Mouse (Mus musculus): ENCODE measurements at regions not wholly inside any gene's neighbourhood (a gene's known extent, or its start where the extent isn't known, plus 50 kb on each side); places are given as distances from the start of the nearest gene placed in this dataset.

DNA sequence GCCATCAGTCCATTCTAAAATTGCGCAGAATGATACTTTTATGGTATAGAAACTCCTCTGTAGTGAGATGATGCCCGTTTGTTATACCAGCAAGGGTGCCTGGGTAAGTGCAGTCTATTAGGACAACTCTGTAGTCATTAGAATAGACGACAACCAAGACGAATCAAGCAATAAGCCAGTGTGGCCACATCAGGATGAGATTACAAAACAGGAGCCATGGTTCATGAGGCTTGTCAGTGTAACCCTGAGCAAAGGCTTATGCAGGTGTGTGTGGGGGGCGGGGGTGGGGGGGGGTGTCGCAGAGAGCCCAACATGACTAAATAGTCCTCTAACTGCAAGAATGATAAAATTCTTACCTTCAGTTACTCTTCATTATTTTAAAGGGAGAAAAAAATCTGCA lies 243.5 kb downstream of the Cd83 start:
- TF ChIP-seq CTCF (conservative IDR thresholded peaks at IDR 0.05; ENCODE audit: low read length) (no peak), POU5F1 (IDR thresholded peaks at IDR 0.05; ENCODE audit: borderline replicate concordance, low read length) (no peak)

Data from E14TG2a.4 (cell line).